Mouse (Mus musculus) lung, postnatal 0 days (tissue): ENCODE measurements around the gene Ppp6r1. TPM values are rescaled to one million over a fixed set of nuclear protein-coding genes. Genes with fewer than 3 reads are reported as not detected.

ENCODE experiments used
- ATAC-seq: fragments of 200-750 bp; cut with Nextera tagmentation; 2 replicates; pipeline ENCODE4 v1.8.0; 2017; ENCODE audit warnings: moderate library complexity
- DNase-seq: peaks from one replicate; pipeline ENCODE4 v3.0.0-alpha.2; 2016; ENCODE audit warnings: low spot score
- H3K27ac ChIP-seq: fragments of 300-500 bp; sonication (generic); 2 replicates; pipeline ENCODE4 v1.5.1; 2014; ENCODE audit warnings: antibody characterized with exemption, mild to moderate bottlenecking, low read length, mixed read lengths
- H3K27me3 ChIP-seq: fragments of 300-500 bp; sonication (generic); replicated peaks from 2 replicates; pipeline ENCODE4 v1.6.1; 2014; ENCODE audit warnings: low read length, mixed read lengths; ENCODE audit not compliant: insufficient read depth
- H3K36me3 ChIP-seq: fragments of 300-500 bp; sonication (generic); 2 replicates; pipeline ENCODE4 v1.6.1; 2014; ENCODE audit warnings: low read length, mixed read lengths; ENCODE audit not compliant: insufficient read depth
- H3K4me1 ChIP-seq: fragments of 300-500 bp; sonication (generic); 2 replicates; pipeline ENCODE4 v1.6.1; 2014; ENCODE audit warnings: antibody characterized with exemption, low read depth, low read length, mixed read lengths; ENCODE audit not compliant: insufficient read depth
- H3K4me2 ChIP-seq: fragments of 300-500 bp; sonication (generic); replicated peaks from 2 replicates; pipeline ENCODE4 v1.6.1; 2014; ENCODE audit warnings: low read depth, mild to moderate bottlenecking, low read length, moderate library complexity, mixed read lengths
- H3K4me3 ChIP-seq: fragments of 300-500 bp; sonication (generic); 2 replicates; pipeline ENCODE4 v1.5.1; 2014; ENCODE audit warnings: low read depth, low read length
- H3K9ac ChIP-seq: fragments of 300-500 bp; sonication (generic); replicated peaks from 2 replicates; pipeline ENCODE4 v1.6.1; 2014; ENCODE audit warnings: low read depth, mild to moderate bottlenecking
- H3K9me3 ChIP-seq: fragments of 300-500 bp; sonication (generic); 2 replicates; pipeline ENCODE4 v1.6.1; 2016; ENCODE audit warnings: low read length, mixed read lengths
- CTCF ChIP-seq: IDR thresholded peaks from 2 replicates; pipeline ENCODE4 v1.5.1; 2016; ENCODE audit warnings: antibody characterized with exemption, mild to moderate bottlenecking
- EP300 ChIP-seq: IDR thresholded peaks from 2 replicates; pipeline ENCODE4 v1.6.1; 2016; ENCODE audit warnings: antibody characterized with exemption, mild to moderate bottlenecking, control low read depth
- WGBS: fragments of 180-500 bp; shearing (Covaris S2); extraction: QIAGEN DNeasy Blood & Tissue Kit; methylation state at CpG from one replicate; pipeline ENCODE4 v1.1.7; 2014; 5-methylcytosine and 5-hydroxymethylcytosine counted together
- polyA plus RNA-seq: library from polyadenylated mRNA; unstranded; fragments of >200 nt; fragmentation: Nextera tagmentation; extraction: Ambion mirVana; gene quantifications from 2 replicates; pipeline ENCODE4 v1.2.1, GENCODE M21; 2015

The Ppp6r1 gene
- polyA plus RNA-seq, 1 experiment from 2014 or later, result 6.8 TPM

DNA sequence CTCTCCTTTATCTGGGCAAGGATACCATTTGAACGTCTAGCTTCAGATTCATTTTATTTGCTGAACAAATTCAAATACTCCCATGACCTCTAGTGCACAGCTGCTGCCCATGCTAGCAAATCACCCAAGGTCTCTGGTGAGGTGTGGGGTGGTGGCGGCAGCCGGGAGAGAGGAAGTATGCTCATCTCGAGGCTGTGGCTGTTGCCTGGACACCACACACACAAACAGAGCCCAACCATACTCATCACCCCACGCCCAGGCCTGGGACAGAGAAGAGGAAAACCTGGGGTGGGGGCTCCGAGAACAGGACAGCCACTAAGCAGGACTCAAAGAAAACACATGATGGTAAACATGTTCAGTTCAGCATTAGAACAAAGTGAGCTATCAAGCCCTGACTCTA lies 11.5 kb downstream of the Ppp6r1 start:
- Histone ChIP-seq H3K9ac (no peak overlapping the region), H3K4me2 (no peak overlapping the region), H3K27me3 (no peaks in the 10 kb centered on the region), H3K4me3 (no peak overlapping the region), H3K4me1 (peaks cover under 1% of the 10 kb centered on the region; the same call in 1 of the 2 replicates), H3K36me3 (peaks cover 30% of the 10 kb centered on the region; the same call in 1 of the 2 replicates), H3K9me3 (no peaks in the 10 kb centered on the region), H3K27ac (no peak overlapping the region)
- ATAC-seq (peak; percentile 85), DNase-seq (peak; percentile 49)
- WGBS, result 26% methylated on average over 6 of the region's 6 CpGs
- no peak for TF ChIP-seq EP300
- no peak for TF ChIP-seq CTCF

DNA sequence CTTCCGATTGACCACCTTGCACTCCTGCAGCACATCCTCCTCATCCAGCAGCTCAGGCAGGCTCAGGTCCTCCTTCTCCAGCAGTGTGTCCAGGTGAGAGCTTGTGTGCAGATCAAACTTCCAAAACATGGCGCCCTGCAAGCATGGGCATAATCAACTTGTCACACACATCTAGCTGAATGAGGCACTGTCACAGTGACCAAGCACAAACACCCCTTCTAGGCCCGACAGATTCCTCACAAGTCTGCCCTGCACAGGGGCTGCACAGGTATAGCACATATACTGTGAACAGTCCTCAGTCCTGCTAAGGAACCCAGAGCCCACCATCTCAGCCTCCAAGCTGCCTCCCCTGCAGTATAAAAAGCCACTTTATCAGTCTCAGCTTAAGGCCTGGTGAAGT lies 12.0 kb downstream of the Ppp6r1 start:
- 84% methylated on average over 3 of the region's 3 CpGs for WGBS
- H3K27me3 ChIP-seq, result no peaks in the 10 kb centered on the region
- H3K4me3 ChIP-seq, result no peak overlapping the region
- no peak overlapping the region for H3K9ac ChIP-seq
- H3K4me2 ChIP-seq, result no peak overlapping the region
- DNase-seq (no peak), ATAC-seq (no peak)
- H3K4me1 ChIP-seq, result no peaks in the 10 kb centered on the region
- peaks cover 34% of the 10 kb centered on the region; the same call in 1 of the 2 replicates for H3K36me3 ChIP-seq
- no peaks in the 10 kb centered on the region for H3K9me3 ChIP-seq
- TF ChIP-seq EP300 (no peak), CTCF (no peak)
- no peak overlapping the region for H3K27ac ChIP-seq

DNA sequence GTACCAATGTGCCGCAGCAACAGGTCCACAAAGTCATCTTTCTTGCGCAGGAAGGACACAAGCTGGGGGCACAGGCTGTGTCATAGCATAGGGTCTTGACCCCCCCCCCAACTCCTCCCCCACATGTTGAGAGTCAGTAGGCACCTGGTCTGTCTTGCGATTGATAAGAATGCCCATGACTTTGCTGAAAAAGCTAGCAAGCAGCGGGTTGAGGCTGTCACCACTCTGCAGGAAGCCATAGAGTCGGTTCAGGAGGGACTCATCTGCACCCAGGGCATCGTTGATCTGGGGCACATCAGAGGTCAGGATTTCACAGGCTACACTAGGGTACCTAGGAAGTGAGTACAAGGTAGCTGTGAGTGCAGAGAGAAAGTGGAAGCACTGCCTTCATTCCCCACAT lies 15.6 kb downstream of the Ppp6r1 start:
- Histone ChIP-seq H3K4me2 (no peak overlapping the region), H3K9me3 (no peaks in the 10 kb centered on the region), H3K9ac (no peak overlapping the region), H3K27ac (no peak overlapping the region), H3K4me1 (no peaks in the 10 kb centered on the region), H3K36me3 (peaks cover 58% of the 10 kb centered on the region; the same call in 1 of the 2 replicates), H3K27me3 (no peaks in the 10 kb centered on the region), H3K4me3 (no peak overlapping the region)
- ATAC-seq (no peak), DNase-seq (no peak)
- TF ChIP-seq CTCF (no peak), EP300 (no peak)
- 89% methylated on average over 6 of the region's 6 CpGs for WGBS

DNA sequence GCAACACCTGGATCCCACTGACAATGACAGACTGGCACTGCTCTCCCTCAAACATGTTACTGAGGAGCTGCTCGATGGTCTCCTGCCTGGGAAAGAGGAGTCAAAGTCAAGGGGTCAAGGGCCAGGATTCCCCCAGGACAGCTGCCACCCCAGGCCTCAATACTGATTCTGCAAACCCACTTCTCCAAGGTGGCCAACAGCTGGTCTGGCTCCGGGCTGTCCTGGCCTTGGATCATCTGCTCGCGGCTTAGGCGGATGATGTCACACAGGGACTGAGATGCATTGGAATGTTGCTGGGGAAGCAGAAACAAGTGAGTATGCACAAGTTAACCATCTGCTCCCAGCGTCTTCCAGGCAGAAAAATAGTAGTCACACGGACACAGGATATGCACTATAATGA lies 16.9 kb downstream of the Ppp6r1 start:
- ATAC-seq (no peak), DNase-seq (no peak)
- Histone ChIP-seq H3K27me3 (no peaks in the 10 kb centered on the region), H3K4me1 (no peaks in the 10 kb centered on the region), H3K4me3 (no peak overlapping the region), H3K9ac (no peak overlapping the region), H3K9me3 (no peaks in the 10 kb centered on the region), H3K27ac (no peak overlapping the region), H3K4me2 (no peak overlapping the region), H3K36me3 (peaks cover 58% of the 10 kb centered on the region; the same call in 1 of the 2 replicates)
- TF ChIP-seq CTCF, result no peak
- no peak for TF ChIP-seq EP300
- 88% methylated on average over 7 of the region's 7 CpGs for WGBS

DNA sequence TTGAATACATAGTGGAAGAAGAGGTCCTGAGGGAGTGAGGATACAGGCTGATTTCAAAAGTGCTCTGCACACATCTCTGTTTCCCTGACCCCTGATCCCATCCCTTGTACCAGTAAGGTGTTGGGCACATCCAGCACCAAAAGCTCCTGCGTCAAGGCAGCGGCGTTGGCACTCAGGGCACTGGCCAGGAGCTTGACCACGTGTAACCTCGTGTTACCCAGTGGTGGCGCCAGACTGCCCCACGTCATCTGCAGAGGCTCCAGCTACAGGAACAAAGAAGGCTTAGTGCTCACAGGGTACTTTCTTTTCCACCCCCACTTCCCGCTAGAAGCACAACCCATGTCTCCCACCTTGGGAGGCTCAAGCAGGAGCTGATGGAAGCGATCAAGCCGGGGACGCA lies 17.7 kb downstream of the Ppp6r1 start:
- no peak for ATAC-seq

DNA sequence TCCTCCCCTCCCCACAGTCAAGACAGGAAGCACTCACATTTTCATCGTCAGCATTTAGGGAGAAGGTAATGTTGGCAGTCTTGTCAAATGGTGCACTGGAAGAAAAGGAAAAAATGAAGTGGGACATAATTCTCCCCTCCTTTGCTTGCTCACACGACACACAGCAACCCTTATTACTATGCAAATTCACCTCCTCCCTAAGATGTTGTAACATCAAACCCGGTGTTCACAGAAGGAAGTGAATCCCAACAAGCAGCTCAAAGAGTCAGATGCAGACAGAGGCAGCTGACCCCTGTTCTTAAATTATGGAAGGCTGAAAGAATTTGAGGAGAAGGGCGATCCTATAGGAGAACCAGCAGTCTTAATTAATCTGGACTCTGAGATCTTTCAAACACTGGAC lies 22.6 kb downstream of the Ppp6r1 start:
- 73% methylated on average over 4 of the region's 4 CpGs for WGBS
- no peaks in the 10 kb centered on the region for H3K4me1 ChIP-seq
- ATAC-seq, result no peak

More for the DNA sequence above, 17.7 kb downstream of the Ppp6r1 start:
- 86% methylated on average over 11 of the region's 11 CpGs for WGBS
- no peaks in the 10 kb centered on the region for H3K27me3 ChIP-seq
- no peak for DNase-seq
- H3K9me3 ChIP-seq, result no peaks in the 10 kb centered on the region
- TF ChIP-seq EP300, result no peak
- TF ChIP-seq CTCF, result peak; percentile 19; the same call in 1 of the 2 replicates
- peaks cover 57% of the 10 kb centered on the region; the same call in 1 of the 2 replicates for H3K36me3 ChIP-seq
- H3K4me1 ChIP-seq, result no peaks in the 10 kb centered on the region
- H3K9ac ChIP-seq, result no peak overlapping the region
- H3K4me3 ChIP-seq, result no peak overlapping the region
- H3K27ac ChIP-seq, result no peak overlapping the region
- H3K4me2 ChIP-seq, result no peak overlapping the region

DNA sequence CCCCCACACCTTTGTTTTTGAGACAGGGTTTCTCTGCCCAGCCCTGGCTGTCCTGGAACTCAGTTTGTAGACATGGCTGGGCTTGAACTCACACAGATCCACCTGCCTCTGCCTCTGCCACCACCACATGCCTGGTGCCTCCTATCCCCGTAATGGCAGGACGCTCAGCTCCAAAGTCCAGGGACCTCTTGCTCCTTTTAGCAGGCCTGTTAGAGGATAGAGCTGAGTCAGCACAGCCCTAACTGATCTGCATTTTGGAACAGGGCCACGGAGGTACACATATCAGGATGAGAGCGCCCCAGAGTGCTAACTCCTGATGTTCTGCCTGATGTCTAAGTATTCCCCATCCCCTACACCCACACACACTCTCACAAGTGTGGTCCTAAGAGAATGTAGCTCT lies 27.8 kb downstream of the Ppp6r1 start, which contains the start of gene Tmem86b:
TSS of gene Tmem86b (minus strand) at position 392 of the 400 bp plus-strand sequence.
- H3K4me3 ChIP-seq, result no peak within 1 kb of the TSS
- no peaks in the 10 kb centered on the region for H3K27me3 ChIP-seq
- no peak for TF ChIP-seq CTCF
- TF ChIP-seq EP300, result no peak
- H3K9ac ChIP-seq, result no peak within 1 kb of the TSS
- ATAC-seq (no peak), DNase-seq (no peak)
- H3K9me3 ChIP-seq, result no peaks in the 10 kb centered on the region
- H3K27ac ChIP-seq, result no peak within 1 kb of the TSS
- H3K4me1 ChIP-seq, result no peaks in the 10 kb centered on the region
- H3K4me2 ChIP-seq, result no peak within 1 kb of the TSS
- 84% methylated on average over 4 of the region's 4 CpGs for WGBS
- peaks cover 41% of the 10 kb centered on the region for H3K36me3 ChIP-seq

More for the DNA sequence above, 22.6 kb downstream of the Ppp6r1 start:
- H3K4me3 ChIP-seq, result no peak overlapping the region
- no peak overlapping the region for H3K4me2 ChIP-seq
- H3K9ac ChIP-seq, result no peak overlapping the region
- no peak overlapping the region for H3K27ac ChIP-seq
- H3K27me3 ChIP-seq, result no peaks in the 10 kb centered on the region
- H3K36me3 ChIP-seq, result peaks cover 52% of the 10 kb centered on the region
- no peak for TF ChIP-seq EP300
- no peak for TF ChIP-seq CTCF
- H3K9me3 ChIP-seq, result no peaks in the 10 kb centered on the region
- no peak for DNase-seq
